Mouse (Mus musculus): ENCODE results near the gene Scn2b. TPM values are rescaled to one million over a fixed set of nuclear protein-coding genes. Genes with fewer than 3 reads are reported as not detected.

Gene Scn2b
- total RNA-seq, 1 experiment from 2014 or later = 7.6 TPM

DNA sequence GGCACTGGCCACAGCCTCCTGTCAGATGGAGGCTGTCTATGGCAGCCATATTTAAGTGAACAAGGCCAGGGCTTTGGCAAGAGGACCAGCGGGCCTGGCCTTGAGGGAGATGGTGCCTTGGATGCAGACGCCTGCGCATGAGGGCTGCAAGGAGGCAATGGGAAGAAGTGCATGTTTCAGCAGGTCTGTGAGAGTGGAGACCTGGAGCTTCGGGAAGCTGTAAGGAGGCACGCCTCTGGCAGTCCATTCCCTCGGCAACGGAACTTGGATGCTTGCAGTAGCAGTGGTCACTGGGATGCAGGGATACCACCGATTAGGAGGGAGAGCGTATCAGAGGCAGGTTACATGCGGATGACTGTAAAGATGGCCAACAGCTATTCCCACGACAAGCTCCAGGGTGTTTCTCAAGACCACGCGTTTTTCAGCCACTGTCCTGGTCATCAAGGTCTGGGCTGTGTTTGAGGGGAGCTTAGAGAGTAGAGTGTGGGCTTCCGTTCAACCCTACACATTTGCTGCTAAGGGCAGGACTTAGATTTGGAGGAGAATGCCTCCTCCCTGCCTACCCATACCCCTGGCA, 2.5 kb downstream of the Scn2b start:
- DNase-seq = peak; percentile 43

DNA sequence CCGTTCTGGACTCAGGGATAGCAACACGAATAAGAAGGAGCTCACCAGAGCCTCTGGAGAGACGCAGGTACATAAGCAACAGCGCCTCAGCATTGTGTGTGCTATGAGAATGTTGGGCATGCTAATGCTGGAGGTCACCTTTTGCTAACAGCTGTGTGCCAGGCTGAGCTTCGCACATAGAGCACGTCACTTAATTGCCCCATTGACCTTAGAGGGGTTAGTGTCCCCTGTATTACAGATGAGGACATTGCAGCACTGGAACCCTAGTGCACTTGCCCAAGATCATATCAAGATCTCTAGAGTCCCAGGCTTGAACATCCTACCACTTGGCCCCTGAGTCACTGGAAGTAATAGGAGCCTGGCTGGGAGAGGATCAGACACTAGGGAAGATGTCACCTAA, 3.0 kb downstream of the Scn2b start:
- DNase-seq = no peak

DNA sequence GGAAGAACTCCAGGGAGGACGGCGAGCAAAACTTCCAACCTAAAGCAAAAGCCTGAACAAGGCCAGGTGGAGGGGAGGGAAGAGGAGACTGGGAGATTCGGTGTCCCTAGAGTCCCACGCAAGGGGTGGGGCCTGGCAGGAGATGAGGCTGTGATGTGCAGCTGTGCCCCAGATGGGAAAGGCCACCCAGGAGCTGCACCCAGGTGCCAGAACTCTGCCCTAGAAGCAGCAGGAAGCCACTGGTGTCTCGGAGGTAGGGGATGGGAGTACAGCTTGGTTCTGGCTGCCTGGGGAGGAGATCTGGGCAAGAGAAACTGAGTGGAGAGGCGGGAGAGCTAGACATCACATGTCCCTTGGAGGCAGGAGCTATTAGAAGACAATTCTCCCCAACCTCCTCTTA, 3.4 kb downstream of the Scn2b start:
- no peak for DNase-seq

DNA sequence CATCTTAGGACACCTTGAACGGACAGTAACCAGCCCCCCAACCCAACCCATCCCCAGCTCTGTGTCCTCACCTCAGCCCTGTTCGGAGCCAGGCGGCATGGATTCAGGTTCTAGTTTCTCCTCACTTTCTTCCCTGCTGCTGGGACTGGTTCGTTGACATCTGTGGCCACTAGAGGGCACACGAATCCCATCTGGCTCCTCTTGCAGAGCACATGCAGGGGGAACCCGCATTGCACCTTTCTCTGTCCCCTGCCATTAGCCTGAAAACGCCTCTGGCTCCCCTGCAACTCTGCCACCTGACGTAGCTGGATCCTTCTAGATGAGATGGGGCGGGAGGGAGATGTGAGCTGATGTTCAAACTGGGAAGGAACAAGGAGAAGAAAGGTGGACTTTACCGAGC, 4.2 kb downstream of the Scn2b start:
- peak; percentile 82 for DNase-seq

DNA sequence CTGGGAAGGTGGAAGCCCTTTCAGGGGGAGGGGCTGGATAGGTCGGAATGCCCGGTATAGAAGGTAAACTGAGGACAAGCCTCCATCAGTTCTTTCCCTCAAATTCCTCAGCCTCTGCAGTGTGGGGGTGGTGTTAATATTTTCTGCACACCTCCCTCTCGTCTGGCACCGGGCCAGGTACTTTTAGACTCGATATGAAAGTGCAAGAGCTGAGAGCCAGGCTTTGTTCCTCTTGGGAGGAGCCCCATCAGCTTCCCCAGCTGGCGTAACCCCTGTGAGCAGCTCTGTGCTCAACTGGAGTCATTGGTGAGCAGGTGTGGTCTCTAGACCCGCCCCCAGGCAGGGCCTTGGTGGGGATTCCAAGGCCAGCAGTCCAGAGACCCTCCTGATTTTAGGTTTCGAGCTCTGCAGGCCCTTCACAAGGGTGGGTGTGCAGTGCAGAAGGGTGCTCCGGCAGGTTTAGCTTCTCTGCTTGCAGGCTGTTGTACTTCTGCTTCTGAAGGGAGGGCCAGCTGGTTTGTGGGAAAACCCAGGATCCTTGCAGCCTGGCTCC, 4.7 kb downstream of the Scn2b start:
- DNase-seq = peak; percentile 36

DNA sequence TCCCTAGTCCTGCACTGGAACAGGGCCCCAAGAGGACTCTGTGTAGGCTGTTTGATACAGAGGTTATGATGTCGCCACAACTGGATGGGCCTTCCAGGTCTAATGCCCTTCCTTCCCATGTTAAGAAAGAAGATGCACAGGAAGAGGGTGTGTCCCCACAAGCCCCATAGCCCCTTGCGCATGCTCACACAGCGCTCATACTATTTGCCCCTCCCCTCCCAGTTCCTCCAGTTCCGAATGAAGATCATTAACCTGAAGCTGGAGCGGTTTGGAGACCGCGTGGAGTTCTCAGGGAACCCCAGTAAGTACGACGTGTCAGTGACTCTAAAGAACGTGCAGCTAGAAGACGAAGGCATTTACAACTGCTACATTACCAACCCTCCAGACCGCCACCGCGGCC, 7.6 kb downstream of the Scn2b start:
- no peak for DNase-seq

DNA sequence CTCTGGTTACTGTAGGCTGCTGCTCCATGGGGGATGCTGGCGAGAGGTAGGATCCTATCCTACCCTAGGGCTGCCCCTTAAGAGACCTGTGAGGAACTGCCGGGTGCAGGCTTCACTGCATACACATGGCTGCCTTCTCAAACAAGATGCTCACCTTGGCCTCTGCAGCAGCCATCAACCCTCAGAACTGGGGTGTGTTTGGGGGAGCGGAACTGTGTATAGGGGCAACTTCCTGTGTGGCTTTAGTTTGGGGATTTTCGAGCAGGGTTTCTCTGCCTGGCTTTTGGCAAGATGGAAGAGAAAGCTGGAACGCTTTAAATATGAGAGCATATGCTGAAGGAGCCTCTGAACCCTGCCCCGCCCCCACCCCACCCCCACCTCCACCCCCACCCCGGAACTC, 9.4 kb downstream of the Scn2b start:
- no peak for DNase-seq

DNA sequence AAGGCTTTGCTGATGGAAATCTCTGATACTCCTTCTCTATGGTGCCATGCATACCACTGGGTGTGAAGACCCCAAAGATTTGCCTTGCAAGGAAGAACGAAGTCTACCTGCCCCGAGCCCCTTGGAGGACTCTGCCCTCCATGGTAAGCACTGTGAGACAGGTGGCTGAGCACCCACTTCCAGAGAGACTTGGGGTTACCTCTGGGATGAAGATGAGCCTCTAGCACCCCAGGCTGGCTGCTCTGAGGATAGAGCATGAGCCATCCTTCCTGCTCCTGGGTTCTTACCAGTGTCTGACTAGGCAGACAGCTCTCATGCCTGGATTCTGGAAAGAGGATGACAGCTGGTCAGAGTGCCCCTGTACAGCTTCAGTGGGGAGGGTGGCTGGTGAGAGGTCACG, 12.5 kb downstream of the Scn2b start:
- no peak for DNase-seq

DNA sequence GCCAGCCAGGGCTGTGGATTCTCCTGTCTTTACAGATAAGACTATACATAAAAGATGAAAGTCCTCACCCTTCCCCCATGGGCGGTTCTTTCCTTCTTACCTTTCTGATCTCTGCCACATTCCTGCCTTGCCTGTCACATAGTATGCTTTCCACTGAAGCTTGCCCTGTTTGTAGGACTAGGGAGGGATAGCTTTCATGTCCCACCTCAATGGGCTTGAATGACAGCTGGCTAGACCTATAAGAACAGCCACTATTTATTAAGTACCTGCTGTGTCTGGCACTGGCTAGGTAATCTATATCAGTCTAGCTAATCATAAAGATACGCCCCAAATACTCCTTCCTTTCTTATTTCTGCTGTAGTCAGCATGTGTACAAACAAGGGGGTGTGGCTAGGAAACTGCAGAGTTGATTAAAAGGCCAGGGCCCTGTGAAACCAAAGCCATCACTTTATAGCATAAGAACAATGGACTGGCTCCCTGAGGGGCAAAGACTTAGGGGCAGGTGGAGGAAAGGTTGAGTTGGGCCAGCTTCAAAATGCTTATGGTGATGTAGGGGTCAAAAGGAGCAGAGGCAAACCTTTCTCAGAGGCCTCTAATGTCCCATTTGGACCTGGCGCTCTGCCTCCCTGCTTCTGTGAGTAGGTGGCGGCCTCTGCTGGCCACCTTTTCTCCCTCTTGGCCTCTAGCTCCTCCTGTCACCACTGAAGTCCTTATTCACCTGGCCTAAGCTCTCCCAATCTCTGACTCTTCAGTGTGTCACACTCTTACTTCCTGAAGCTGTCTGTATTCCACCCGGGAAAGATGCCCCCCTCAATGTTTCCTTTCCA, 16.1 kb downstream of the Scn2b start:
- DNase-seq = peak; percentile 76

DNA sequence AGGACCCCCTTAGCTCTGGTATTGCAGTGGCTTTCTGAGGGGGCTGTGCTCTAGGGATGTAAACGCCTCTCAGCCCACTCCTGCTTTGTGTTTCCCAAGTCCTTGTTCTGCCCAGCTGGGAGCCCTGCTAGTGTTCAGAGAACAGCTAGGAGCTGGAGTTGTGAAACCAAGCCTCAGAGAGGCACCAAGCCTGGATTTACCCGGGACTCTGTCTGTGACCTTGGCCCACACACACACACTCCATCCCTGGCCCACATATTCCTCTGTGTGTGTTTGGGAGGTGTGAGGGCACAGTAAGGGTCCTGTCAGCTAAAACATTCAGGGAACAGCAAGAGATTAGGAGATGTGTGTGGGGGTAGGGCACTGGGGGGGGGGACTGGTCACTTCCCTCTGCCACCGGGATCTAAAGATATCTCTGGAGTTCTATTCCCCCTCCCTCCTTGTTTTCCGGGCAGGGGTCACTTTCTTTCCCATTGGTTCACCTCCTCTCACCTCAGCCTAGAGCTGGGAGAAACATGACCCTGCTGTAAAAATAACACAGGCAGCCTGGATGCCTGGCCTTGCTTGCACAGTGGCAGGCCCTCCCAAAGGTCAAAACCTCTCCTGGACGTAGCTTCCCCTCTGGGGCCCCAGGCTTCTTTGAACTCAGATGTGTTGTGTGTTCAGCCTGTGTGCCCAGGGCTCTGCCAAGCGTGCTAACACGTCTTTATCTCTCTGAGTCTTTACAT, 19.0 kb downstream of the Scn2b start:
- no peak for DNase-seq

DNA sequence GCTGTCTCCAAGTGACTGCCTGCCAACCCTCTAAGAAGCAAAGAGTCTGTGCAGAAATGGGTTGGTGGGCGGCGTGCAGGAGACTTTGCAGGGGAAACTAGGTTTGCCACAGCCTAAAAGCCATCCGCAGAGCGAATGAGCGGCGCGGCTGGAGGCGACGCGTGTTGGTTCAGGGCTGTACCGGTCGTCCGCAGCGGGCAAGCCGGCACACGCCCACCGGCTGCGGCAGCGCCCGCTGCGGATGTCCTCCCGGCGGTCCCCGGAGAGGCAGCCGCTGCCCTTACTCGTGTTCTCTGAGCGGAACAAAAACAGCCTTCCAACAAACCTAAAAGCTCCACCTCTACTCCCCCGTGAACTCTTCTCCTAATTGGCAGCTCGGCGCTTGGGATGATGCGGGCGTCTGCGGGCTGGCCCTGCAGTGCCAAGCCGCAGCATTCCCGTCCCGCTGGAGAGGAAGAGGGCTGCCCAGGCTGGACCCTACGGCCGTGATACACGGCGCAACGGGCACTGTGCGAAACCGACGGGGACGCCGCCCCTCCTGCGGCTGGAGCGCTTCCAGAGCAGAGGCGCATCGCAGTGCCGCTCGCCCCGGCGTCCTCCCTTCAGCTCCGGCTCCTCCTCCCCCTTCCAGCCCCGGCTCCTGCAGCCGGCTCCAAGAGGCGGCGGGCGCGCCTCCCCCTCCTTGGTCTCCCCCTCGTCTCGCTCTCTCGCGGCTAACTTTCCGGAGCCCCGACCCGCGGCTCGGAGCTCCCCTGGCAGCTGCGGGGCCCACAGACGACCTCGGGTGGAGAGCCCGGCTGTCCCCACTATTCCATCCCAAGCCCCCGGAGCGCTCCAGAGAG, 20.8 kb downstream of the Scn2b start, which contains the start of gene Scn4b:
Gene Scn4b, plus strand, starts transcription at position 205 of the 842 bp plus-strand sequence.
- peak; percentile 69 for DNase-seq

DNA sequence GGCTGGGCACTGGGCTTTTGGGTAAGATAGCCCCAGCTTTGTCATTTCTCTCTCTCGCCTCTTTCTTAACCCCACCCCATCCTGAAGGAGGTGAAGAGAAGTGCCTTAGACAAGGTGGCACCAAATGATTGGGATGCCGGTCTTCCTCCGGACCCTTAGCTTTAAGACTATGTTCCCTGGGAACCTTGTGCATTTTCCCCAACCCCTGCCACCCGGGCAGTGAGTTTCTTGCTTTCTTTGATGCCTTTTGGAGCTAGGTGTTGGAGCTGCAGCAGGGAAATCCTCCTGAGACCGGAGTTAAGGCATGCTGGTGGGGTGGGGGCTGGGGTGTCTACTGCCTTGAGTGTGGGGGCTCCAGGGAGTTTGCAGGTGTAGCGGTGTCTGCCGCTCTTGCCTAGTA, 21.5 kb downstream of the Scn2b start:
- no peak for DNase-seq

DNA sequence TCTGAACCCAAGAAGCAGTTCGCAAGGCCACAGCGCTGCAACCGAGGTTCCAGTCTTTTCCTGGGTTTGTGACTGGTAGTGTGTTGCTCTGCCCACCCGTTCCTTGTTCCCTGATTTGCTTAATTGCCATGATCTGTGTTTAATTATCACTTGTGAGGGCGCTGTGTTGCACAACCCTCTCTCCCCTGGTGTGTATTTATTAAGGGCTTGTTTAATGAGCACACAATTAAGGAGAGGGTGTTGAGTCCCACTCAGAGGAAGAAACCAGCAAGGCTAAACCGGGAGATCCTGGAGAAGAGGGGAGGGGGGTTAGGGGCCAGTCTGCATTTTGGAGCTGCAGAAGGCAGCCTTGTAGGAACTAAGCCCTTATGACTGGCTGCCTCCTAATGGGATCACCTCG, 23.4 kb downstream of the Scn2b start:
- no peak for DNase-seq

DNA sequence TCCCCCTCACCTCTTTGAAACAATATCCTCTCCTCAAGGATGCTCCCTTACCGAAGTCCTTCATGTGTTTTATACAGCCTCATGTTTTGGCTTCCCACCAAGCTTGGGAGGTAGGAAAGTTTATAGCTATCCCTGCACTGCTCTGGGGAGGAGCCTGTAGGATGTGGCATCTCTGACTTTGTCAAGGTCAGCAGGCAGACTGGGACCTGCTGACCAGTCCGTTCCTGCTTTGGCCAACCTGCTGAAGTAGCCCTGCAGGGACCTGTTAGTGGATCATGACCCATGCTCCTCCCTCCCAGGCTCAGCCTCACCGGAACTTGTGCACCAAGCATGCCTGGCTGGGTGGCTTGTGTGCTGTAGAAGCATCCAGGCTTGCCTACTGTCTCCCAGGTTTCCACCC, 25.1 kb downstream of the Scn2b start:
- no peak for DNase-seq

DNA sequence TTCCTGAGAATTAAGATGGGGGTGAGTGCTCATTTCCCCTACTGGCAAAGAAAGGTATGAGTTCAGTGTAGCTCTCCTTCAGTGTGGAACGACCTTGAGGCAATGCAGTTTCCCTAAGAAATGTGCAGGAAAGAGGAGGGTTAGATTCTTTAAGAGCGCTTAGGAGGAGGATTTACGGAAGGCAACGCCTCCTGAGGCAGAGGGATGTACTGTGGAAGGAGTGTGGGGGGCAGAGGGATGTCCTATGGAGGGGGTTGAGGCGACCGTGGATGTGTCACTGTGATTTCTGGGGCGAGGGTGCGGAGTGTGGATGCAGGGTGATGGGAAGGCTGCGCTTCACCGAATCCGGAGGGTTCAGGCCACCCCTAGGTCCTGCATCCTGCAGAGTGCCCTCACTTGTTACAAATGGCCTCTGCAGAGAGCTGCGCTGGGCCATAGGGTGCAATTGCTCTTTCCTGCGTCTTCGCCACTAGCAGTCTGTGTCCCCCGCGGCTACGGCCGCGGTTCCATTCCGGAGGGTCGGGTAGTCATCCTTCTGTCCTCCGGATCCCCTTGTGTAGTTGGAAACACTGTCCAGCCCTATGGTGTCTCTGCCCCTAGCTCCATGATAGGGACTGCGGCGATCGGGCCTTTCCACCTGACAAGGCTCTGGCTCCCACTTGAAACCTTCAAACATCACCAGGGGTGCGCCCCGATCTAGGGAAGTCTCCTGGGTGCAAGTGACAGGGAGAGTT, 28.1 kb downstream of the Scn2b start:
- DNase-seq = no peak

DNA sequence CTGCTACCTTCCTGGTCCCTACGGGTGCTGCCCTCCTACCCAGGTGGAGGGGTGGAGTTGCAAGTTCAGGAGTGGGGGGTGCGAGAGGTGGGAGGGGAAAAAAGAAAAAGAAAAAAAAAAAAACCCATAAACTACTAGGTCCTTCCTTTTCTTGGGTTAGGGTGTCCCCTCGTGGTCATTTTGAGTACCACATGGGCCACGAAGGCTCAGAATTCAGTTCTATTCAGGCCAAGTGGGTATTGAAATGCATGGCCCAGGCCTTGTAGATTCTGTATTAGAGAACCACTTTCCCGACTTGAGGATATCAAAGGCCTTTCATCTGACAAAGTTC, 28.6 kb downstream of the Scn2b start:
- DNase-seq = peak; percentile 76

DNA sequence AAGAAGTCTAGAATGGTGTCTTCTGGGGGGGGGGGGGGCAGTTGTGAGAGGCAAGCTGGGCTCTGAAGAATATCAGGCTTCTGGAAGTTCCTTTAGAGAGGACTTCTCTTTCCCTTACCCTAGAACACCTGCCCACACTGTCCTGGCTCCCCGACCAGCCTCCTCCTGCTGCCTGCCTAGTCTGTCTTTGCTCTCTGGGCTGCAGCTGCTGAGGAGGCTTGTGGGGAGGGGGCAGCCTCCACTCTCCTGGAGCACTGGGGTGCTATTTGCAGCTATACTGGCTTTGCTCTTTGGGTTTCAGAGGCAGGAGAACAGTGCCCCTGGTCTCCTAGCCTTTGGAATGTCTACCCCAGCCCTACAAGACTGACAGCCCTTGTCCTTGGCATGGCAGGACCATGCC, 33.4 kb downstream of the Scn2b start:
- DNase-seq = no peak

DNA sequence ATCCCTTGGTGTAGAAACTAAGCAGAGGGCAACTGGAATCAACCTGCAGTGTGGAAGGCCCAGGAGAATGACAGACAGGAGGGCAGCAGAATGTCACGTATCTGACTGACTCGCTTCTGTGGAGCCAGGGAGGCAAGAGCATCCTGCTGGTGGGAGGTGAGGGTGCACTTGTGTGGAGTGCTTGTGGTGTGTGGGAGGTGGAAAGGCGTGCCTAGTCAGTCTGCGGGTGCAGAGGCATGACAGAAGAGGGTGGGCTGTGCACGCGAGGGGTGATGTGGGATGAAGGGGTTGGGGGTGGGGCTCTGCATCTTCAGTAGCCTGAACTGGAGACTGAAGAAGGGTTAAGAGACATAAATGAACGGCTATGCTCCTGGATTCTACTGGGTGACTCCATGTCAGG, 35.8 kb downstream of the Scn2b start:
- DNase-seq = no peak

DNA sequence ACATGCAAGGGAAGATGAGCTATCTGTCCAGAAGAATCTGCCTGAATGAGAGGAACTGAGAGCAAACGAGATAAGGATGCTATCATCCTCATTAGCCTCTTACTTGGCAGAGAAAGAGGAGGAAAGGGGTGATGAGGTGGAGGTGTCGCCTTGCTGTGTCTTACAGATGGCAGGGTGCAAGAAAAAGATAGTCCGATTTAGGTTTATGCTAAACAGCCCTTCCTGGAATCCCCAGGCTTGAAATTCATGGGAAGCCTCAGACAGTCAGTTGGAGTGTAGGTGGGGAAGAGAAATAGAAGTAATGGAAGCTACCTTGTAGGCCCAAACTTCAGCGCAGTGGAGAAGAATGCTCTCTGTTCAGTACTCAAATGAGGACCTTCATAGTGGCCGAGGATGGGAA, 50.3 kb downstream of the Scn2b start:
- DNase-seq = no peak

DNA sequence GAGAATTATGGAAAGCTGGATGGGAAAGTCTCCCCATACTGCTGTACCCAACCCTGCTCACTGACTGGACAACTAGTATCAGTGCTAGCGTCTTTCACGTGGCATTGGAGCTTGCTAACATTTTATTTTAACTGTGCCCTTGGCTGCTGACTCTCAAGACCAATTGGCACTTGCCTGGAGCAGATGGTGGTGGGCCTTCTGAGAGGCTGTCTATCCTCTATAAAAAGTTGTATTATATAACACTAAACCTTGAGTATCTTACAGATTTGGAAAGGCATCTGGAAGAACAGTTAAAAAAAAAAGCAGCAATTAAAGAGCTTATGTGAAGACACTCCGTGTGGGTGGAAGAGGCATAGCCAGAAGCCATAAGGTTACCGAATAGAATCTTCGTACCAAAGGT, 52.6 kb downstream of the Scn2b start:
- no peak for DNase-seq

DNA sequence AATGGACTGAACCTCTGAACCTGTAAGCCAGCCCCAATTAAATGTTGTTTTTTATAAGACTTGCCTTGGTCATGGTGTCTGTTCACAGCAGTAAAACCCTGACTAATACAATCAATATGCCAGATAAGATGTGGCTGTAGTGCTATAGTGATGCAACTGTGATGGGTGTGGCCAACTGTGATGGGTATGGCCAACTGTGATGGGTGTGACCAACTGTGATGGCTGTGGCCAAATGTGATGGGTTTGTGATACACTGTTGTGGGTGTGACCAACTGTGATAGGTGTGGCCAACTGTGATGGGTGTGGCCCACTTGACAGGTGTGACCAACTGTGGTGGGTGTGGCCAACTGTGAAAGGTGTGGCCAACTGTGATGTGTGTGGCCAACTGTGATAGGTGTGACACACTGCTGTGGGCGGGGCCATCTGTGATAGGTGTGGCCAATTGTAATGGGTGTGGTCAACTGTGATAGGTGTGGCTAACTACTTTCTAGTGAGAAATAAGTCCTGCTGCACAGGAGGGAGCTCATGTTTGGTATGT, 53.6 kb downstream of the Scn2b start:
- DNase-seq = no peak

All from adrenal gland, postnatal 14 days (tissue).